Mouse (Mus musculus) cerebellum, adult 9-10 months (tissue): ENCODE results near the gene Usp50.

ENCODE experiments used
- DNase-seq: peaks from one replicate; pipeline ENCODE4 v3.0.0; 2022

Gene Usp50

GRCm38 (mm10) chr2:126735339-126736073 lies 47.8 kb downstream of the Usp50 start:
- peak; percentile 23 for DNase-seq

- no peak for DNase-seq
Measured at GRCm38 (mm10) chr2:126730502-126730901, 52.8 kb downstream of the Usp50 start.

GRCm38 (mm10) chr2:126729207-126729606 lies 54.1 kb downstream of the Usp50 start:
- no peak for DNase-seq

GRCm38 (mm10) chr2:126712950-126713349 lies 70.3 kb downstream of the Usp50 start:
- DNase-seq: no peak

GRCm38 (mm10) chr2:126712526-126712925 lies 70.7 kb downstream of the Usp50 start:
- DNase-seq: no peak

- no peak for DNase-seq
Measured at GRCm38 (mm10) chr2:126708361-126708760, 74.9 kb downstream of the Usp50 start.

GRCm38 (mm10) chr2:126707438-126707779 lies 75.9 kb downstream of the Usp50 start:
- no peak for DNase-seq

- DNase-seq: peak; percentile 97
Measured at GRCm38 (mm10) chr2:126706759-126707437, 76.4 kb downstream of the Usp50 start, which contains the start of gene Usp8. Usp8 (plus strand) TSS chr2:126707328.

GRCm38 (mm10) chr2:126695285-126695684 lies 88.0 kb downstream of the Usp50 start:
- DNase-seq: no peak

- DNase-seq: no peak
Measured at GRCm38 (mm10) chr2:126691290-126691689, 92.0 kb downstream of the Usp50 start.

- DNase-seq: no peak
Measured at GRCm38 (mm10) chr2:126682937-126683336, 100.3 kb downstream of the Usp50 start.

- DNase-seq: no peak
Measured at GRCm38 (mm10) chr2:126682333-126682732, 100.9 kb downstream of the Usp50 start.

GRCm38 (mm10) chr2:126677366-126677765 lies 105.9 kb downstream of the Usp50 start:
- DNase-seq: no peak

- peak; percentile 30 for DNase-seq
Measured at GRCm38 (mm10) chr2:126676122-126676515, 107.2 kb downstream of the Usp50 start, which contains the start of gene Gabpb1. Gabpb1 (minus strand) TSS chr2:126676337.

GRCm38 (mm10) chr2:126675169-126676121 lies 107.8 kb downstream of the Usp50 start:
- DNase-seq: peak; percentile 87

GRCm38 (mm10) chr2:126674441-126675168 lies 108.7 kb downstream of the Usp50 start:
- no peak for DNase-seq

GRCm38 (mm10) chr2:126673317-126674242 lies 109.7 kb downstream of the Usp50 start:
- no peak for DNase-seq

- DNase-seq: no peak
Measured at GRCm38 (mm10) chr2:126668621-126669252, 114.5 kb downstream of the Usp50 start.

GRCm38 (mm10) chr2:126665984-126666383 lies 117.3 kb downstream of the Usp50 start:
- DNase-seq: no peak

- peak; percentile 27 for DNase-seq
Measured at GRCm38 (mm10) chr2:126663481-126663880, 119.8 kb downstream of the Usp50 start.
